Mouse (Mus musculus): ENCODE measurements at regions not wholly inside any gene's neighbourhood (a gene's known extent, or its start where the extent isn't known, plus 50 kb on each side); places are given as distances from the start of the nearest gene placed in this dataset.

- TF ChIP-seq CTCF (conservative IDR thresholded peaks at IDR 0.05; ENCODE audit: insufficient read depth, insufficient read length, low read depth, low read length) (no peak), POLR2A (IDR thresholded peaks at IDR 0.05; ENCODE audit: low read depth, low read length) (no peak)
Measured at GRCm38 (mm10) chr5:133047456-133047855, 504.3 kb upstream of the Auts2 start.
